ENCODE assay signal across 20 mouse cellular contexts in the genomic region with DNA sequence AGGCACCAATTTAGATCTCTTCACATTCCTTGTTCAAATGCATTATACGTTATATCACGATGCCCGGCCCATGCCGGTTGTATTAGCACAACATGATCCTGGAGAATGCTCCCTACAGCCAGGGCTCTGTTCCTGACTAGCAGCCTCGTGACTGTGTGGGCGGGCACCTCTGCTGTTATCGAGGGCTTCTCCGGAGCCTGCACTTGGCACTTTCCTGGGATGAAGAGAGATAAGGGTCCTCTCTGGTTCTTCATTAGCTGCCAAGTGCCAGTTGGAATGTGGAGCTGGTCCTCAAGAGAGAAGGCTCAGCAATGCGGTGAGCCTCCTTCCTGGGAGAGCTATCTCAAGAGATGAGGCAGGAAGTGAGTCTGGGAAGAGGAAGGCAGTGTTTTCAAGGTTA.
DNase-seq lines count a peak whose midpoint lies in the region; ATAC-seq and TF ChIP-seq lines count a peak whose summit lies in the region.
"Had no signal": no experiment of that assay in that cellular context is flagged by ENCODE, and none has a peak within 500 bp of the region (broad histone marks: within the 10 kb centered on the region; RNA-seq: fewer than 3 reads in every experiment).

No protein-coding gene starts in this region.

- TF ChIP-seq POLR2A in heart, adult 2 months (IDR thresholded peaks at IDR 0.05; ENCODE audit: insufficient read depth, low read depth, low read length), result no peak

- H3K4me2 ChIP-seq in lung, embryonic 14.5 days, result no peak overlapping the region
- peak overlapping the region; percentile 14 for H3K4me2 ChIP-seq in heart, embryonic 15.5 days
- H3K4me2 ChIP-seq in lung, embryonic 16.5 days (ENCODE audit: low read depth, low read length), result no peak overlapping the region
- H3K4me2 ChIP-seq: forebrain, embryonic 15.5 days; midbrain, embryonic 11.5 days had no signal

- no peaks in the 10 kb centered on the region for H3K4me1 ChIP-seq in lung, embryonic 14.5 days (ENCODE audit: insufficient read depth)
- H3K4me1 ChIP-seq in heart, adult 2 months (ENCODE audit: control insufficient read depth, insufficient read depth, low read length), result no peaks in the 10 kb centered on the region
- peaks cover 7% of the 10 kb centered on the region; the same call in 1 of the 2 replicates for H3K4me1 ChIP-seq in heart, embryonic 15.5 days (replicated peaks)
- H3K4me1 ChIP-seq in lung, embryonic 16.5 days (replicated peaks; ENCODE audit: control insufficient read depth, insufficient read depth, low read length), result no peaks in the 10 kb centered on the region
- H3K4me1 ChIP-seq: embryonic facial prominence, embryonic 10.5 days; forebrain, embryonic 15.5 days had no signal

- H3K79me2 ChIP-seq in heart, adult 2 months (replicated peaks; ENCODE audit: control insufficient read depth, insufficient read depth, low read length), result no peaks in the 10 kb centered on the region

- TF ChIP-seq EP300 in heart, adult 2 months (IDR thresholded peaks at IDR 0.05; ENCODE audit: insufficient read depth, low read depth, low read length), result 0 out of 2 replicates have a peak, but pooled peaks have one; percentile 25

- DNase-seq in lung, embryonic 14.5 days, result peak; percentile 47
- no peak for DNase-seq in lung, postnatal 14 days
- peak in 1 of 2 experiments; percentile 32 for DNase-seq in heart, adult 2 months
- no peak for DNase-seq in left cerebral cortex, adult 8-10 months (ENCODE audit: low spot score in 2 of 2)
- DNase-seq in frontal cortex, postnatal 14 days (ENCODE audit: low spot score in 2 of 2), result no peak
- DNase-seq in left cerebral cortex, postnatal 10 days (ENCODE audit: extremely low spot score in 1 of 2, low spot score in 2 of 2), result no peak
- DNase-seq: adrenal gland, adult 8-10 months; cerebellum, adult 11 months; cerebellum, postnatal 36 days; kidney, adult 8-10 months; kidney, postnatal 36 days; liver; liver, postnatal 0 days; thymus, adult 2 months had no signal

- H3K9ac ChIP-seq in lung, embryonic 14.5 days, result no peak overlapping the region
- H3K9ac ChIP-seq in heart, adult 2 months (ENCODE audit: low read depth, low read length), result no peak overlapping the region
- H3K9ac ChIP-seq in heart, embryonic 15.5 days, result no peak overlapping the region
- no peak overlapping the region for H3K9ac ChIP-seq in lung, embryonic 16.5 days (ENCODE audit: low read length)
- H3K9ac ChIP-seq: forebrain, embryonic 15.5 days; liver, postnatal 0 days had no signal

- H3K27ac ChIP-seq in lung, embryonic 14.5 days (ENCODE audit: low read depth), result no peak overlapping the region
- no peak overlapping the region for H3K27ac ChIP-seq in heart, adult 2 months
- H3K27ac ChIP-seq in heart, embryonic 15.5 days, result peak overlapping the region; percentile 48
- no peak overlapping the region for H3K27ac ChIP-seq in lung, embryonic 16.5 days (ENCODE audit: low read length)
- H3K27ac ChIP-seq: embryonic facial prominence, embryonic 10.5 days; forebrain, embryonic 15.5 days had no signal

- no peaks in the 10 kb centered on the region for H3K9me3 ChIP-seq in lung, embryonic 14.5 days (ENCODE audit: low read depth, low read length)
- H3K9me3 ChIP-seq in heart, embryonic 15.5 days (replicated peaks), result no peaks in the 10 kb centered on the region
- H3K9me3 ChIP-seq in lung, embryonic 16.5 days (ENCODE audit: control insufficient read depth, low read length), result no peaks in the 10 kb centered on the region
- H3K9me3 ChIP-seq: embryonic facial prominence, embryonic 10.5 days; forebrain, embryonic 15.5 days had no signal

- H3K27me3 ChIP-seq in lung, embryonic 14.5 days (ENCODE audit: insufficient read depth, low read length), result no peaks in the 10 kb centered on the region
- no peaks in the 10 kb centered on the region for H3K27me3 ChIP-seq in heart, adult 2 months (ENCODE audit: control insufficient read depth, insufficient read depth, low read length)
- no peaks in the 10 kb centered on the region for H3K27me3 ChIP-seq in heart, embryonic 15.5 days
- no peaks in the 10 kb centered on the region for H3K27me3 ChIP-seq in lung, embryonic 16.5 days (ENCODE audit: control insufficient read depth, insufficient read depth, low read depth, low read length)
- H3K27me3 ChIP-seq: forebrain, embryonic 15.5 days had no signal

- TF ChIP-seq CTCF in lung, embryonic 14.5 days (IDR thresholded peaks at IDR 0.05; ENCODE audit: low read depth), result no peak
- no peak for TF ChIP-seq CTCF in heart, adult 2 months (IDR thresholded peaks at IDR 0.05)

- H3K4me3 ChIP-seq in lung, embryonic 14.5 days (ENCODE audit: low read depth, low read length), result no peak overlapping the region
- no peak overlapping the region for H3K4me3 ChIP-seq in heart, adult 2 months
- H3K4me3 ChIP-seq in heart, embryonic 15.5 days, result no peak overlapping the region
- H3K4me3 ChIP-seq in lung, embryonic 16.5 days (ENCODE audit: low read length), result no peak overlapping the region
- H3K4me3 ChIP-seq: embryonic facial prominence, embryonic 10.5 days; forebrain, embryonic 15.5 days; myocyte had no signal

- peak; percentile 41; the same call in 1 of the 2 replicates for ATAC-seq in lung, embryonic 14.5 days (ENCODE audit: insufficient read depth)
- peak; percentile 86 for ATAC-seq in heart, embryonic 15.5 days (replicated peaks; ENCODE audit: insufficient number of reproducible peaks, insufficient read depth, low FRiP score, low read depth)
- ATAC-seq in lung, embryonic 16.5 days (ENCODE audit: low read depth), result peak; percentile 86
- ATAC-seq: forebrain, embryonic 15.5 days; liver, postnatal 0 days had no signal

- WGBS in lung, embryonic 14.5 days, result 54% methylated on average over 9 of the region's 9 CpGs
- WGBS in heart, adult 2 months, result 32% methylated on average over 9 of the region's 9 CpGs
- 28% methylated on average over 9 of the region's 9 CpGs for WGBS in heart, embryonic 15.5 days
- 51% methylated on average over 9 of the region's 9 CpGs for WGBS in lung, embryonic 16.5 days

- no peaks in the 10 kb centered on the region for H3K36me3 ChIP-seq in lung, embryonic 14.5 days (ENCODE audit: insufficient read depth)
- H3K36me3 ChIP-seq in heart, adult 2 months (ENCODE audit: control insufficient read depth, insufficient read depth, low read length), result no peaks in the 10 kb centered on the region
- H3K36me3 ChIP-seq in heart, embryonic 15.5 days, result no peaks in the 10 kb centered on the region
- no peaks in the 10 kb centered on the region for H3K36me3 ChIP-seq in lung, embryonic 16.5 days (ENCODE audit: control insufficient read depth, insufficient read depth, low read length)
- H3K36me3 ChIP-seq: embryonic facial prominence, embryonic 10.5 days; forebrain, embryonic 15.5 days had no signal

- intact Hi-C loops in heart, adult 2 months (cut with DNase I), result no loop called here
- intact Hi-C loops in left cerebral cortex, postnatal 10 days (cut with DNase I), result no loop called here
